Mouse (Mus musculus) liver, embryonic 16.5 days (tissue): ENCODE data around the gene R3hdm4. TPM values are rescaled to one million over a fixed set of nuclear protein-coding genes. Genes with fewer than 3 reads are reported as not detected.

ENCODE experiments used
- ATAC-seq: fragments of 200-750 bp; cut with Nextera tagmentation; 2 replicates; pipeline ENCODE4 v1.8.0; 2017; ENCODE audit warnings: low read depth, mild to moderate bottlenecking, moderate number of reproducible peaks, moderate library complexity
- H3K27ac ChIP-seq: fragments of 300-500 bp; sonication (generic); 2 replicates; pipeline ENCODE4 v1.5.1; 2014; ENCODE audit warnings: mild to moderate bottlenecking, low read length
- H3K27me3 ChIP-seq: fragments of 300-500 bp; sonication (generic); 2 replicates; pipeline ENCODE4 v1.6.1; 2014; ENCODE audit warnings: low read depth, low read length, mixed read lengths; ENCODE audit not compliant: control insufficient read depth, insufficient read depth
- H3K36me3 ChIP-seq: fragments of 300-500 bp; sonication (generic); 2 replicates; pipeline ENCODE4 v1.6.1; 2014; ENCODE audit warnings: mild to moderate bottlenecking; ENCODE audit not compliant: control insufficient read depth, insufficient read depth
- H3K4me1 ChIP-seq: fragments of 300-500 bp; sonication (generic); 2 replicates; pipeline ENCODE4 v1.6.1; 2014; ENCODE audit warnings: low read depth, low read length, mixed read lengths; ENCODE audit not compliant: control insufficient read depth
- H3K4me2 ChIP-seq: fragments of 300-500 bp; sonication (generic); 2 replicates; pipeline ENCODE4 v1.6.1; 2014; ENCODE audit warnings: low read depth, low read length, mixed read lengths
- H3K4me3 ChIP-seq: fragments of 300-500 bp; sonication (generic); 2 replicates; pipeline ENCODE4 v1.5.1; 2014; ENCODE audit warnings: low read depth, mild to moderate bottlenecking, low read length
- H3K9ac ChIP-seq: fragments of 300-500 bp; sonication (generic); 2 replicates; pipeline ENCODE4 v1.6.1; 2014; ENCODE audit warnings: low read depth, low read length
- H3K9me3 ChIP-seq: fragments of 300-500 bp; sonication (generic); replicated peaks from 2 replicates; pipeline ENCODE4 v1.6.1; 2016; ENCODE audit warnings: low read length; ENCODE audit not compliant: control insufficient read depth
- WGBS: fragments of 180-500 bp; shearing (Covaris S2); extraction: QIAGEN DNeasy Blood & Tissue Kit; methylation state at CpG from one replicate; pipeline ENCODE4 v1.1.7; 2014; ENCODE audit not compliant: insufficient replicate concordance; 5-methylcytosine and 5-hydroxymethylcytosine counted together
- polyA plus RNA-seq: library from polyadenylated mRNA; unstranded; fragments of >200 nt; fragmentation: Nextera tagmentation; extraction: Ambion mirVana; gene quantifications from 2 replicates; pipeline ENCODE4 v1.2.1, GENCODE M21; 2015

The R3hdm4 gene
- polyA plus RNA-seq, 1 experiment from 2014 or later, result 49.3 TPM

- no peak for ATAC-seq
- no peaks in the 10 kb centered on the region for H3K36me3 ChIP-seq
- no peak overlapping the region for H3K9ac ChIP-seq
- H3K4me1 ChIP-seq, result peaks cover 49% of the 10 kb centered on the region
- peak overlapping the region; percentile 21; the same call in 1 of the 2 replicates for H3K4me3 ChIP-seq
- peaks cover 62% of the 10 kb centered on the region for H3K27me3 ChIP-seq
- no peak overlapping the region for H3K27ac ChIP-seq
- WGBS, result 9% methylated on average over 34 of the region's 34 CpGs
- peak overlapping the region; percentile 33 for H3K4me2 ChIP-seq
- H3K9me3 ChIP-seq, result no peaks in the 10 kb centered on the region
These were observed 564 bp upstream of the R3hdm4 start for GRCm38 (mm10) chr10:79921572-79921971.

DNA sequence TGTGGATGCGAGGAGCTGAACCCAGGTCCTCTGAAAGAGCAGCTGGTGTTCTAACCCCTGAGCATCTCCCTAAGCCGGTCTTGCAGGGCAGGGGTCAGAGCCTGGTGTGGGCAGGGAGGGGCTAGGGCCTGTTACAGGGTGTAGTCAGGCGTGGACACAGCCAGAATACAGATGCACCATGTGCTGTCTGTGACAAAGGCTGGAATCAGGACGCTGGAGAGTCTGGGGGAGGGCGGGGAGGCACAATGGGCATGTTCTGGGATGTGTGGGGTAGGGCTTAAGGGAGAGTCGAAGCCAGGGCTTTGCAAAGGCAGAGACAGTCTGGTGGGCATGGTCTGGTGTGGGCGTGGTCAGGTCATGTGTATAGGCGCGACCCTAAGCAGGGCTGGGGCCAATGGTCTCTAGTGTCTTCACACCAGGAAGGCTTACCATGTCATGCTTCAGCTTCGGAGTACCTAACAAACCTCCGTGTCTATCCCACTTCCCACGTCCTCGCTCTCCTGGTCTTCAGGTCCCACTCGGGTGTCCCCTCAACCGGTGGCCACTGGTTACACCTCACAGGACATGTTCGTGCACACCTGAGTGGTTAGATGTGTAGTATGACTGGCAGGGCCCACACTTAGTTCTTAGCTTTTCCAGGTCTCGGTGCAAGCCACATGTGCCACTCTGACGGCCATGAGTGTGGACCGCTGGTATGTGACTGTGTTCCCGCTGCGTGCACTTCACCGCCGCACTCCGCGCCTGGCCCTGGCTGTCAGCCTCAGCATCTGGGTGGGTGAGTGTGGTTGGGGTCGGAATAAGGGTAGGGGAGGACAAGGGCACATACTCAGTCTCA lies 735 bp downstream of the R3hdm4 start:
- Histone ChIP-seq H3K9ac (no peak overlapping the region), H3K4me2 (no peak overlapping the region), H3K27ac (no peak overlapping the region), H3K27me3 (peaks cover 62% of the 10 kb centered on the region), H3K4me1 (peaks cover 47% of the 10 kb centered on the region), H3K4me3 (no peak overlapping the region), H3K36me3 (no peaks in the 10 kb centered on the region), H3K9me3 (no peaks in the 10 kb centered on the region)
- ATAC-seq, result no peak
- 26% methylated on average over 26 of the region's 26 CpGs for WGBS

DNA sequence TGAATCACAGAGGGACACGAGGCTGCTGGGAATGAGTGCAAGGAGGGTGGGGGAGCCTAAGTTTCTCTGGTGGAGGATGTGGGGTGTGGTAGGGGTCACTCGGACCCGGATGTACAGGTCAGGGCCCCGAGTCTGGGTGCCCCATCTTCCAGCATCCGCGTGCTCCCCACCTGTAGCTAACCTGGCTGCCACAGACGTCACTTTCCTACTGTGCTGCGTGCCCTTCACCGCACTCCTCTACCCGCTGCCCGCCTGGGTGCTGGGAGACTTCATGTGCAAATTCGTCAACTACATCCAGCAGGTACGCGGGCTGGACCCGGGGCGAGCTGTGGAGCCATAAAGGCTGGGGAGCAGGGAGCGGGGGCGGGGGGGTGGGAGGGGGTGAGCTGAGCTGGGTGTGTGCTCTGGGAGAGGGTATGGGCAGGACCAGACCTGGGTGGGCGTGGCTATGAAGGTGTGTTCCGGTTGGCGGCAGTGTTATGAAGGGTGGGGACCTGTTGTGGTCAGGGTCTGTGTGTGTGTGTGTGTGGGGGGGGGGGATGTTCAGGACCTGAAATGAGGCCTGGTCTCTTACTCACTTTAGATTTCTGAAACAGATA lies 1.7 kb downstream of the R3hdm4 start:
- H3K27me3 ChIP-seq, result peaks cover 62% of the 10 kb centered on the region
- no peak overlapping the region for H3K4me3 ChIP-seq
- no peak for ATAC-seq
- no peaks in the 10 kb centered on the region for H3K9me3 ChIP-seq
- H3K36me3 ChIP-seq, result no peaks in the 10 kb centered on the region
- 0 out of 2 replicates have a peak overlapping the region, but pooled peaks have one; percentile 30 for H3K4me2 ChIP-seq
- no peak overlapping the region for H3K27ac ChIP-seq
- H3K4me1 ChIP-seq, result peaks cover 57% of the 10 kb centered on the region
- 13% methylated on average over 21 of the region's 21 CpGs for WGBS
- H3K9ac ChIP-seq, result no peak overlapping the region

- Histone ChIP-seq H3K4me2 (peak overlapping the region; percentile 17; the same call in 1 of the 2 replicates), H3K4me3 (no peak overlapping the region), H3K9me3 (no peaks in the 10 kb centered on the region), H3K9ac (no peak overlapping the region; the same call in 1 of the 2 replicates), H3K27ac (no peak overlapping the region), H3K27me3 (peaks cover 61% of the 10 kb centered on the region), H3K36me3 (no peaks in the 10 kb centered on the region), H3K4me1 (peaks cover 65% of the 10 kb centered on the region)
- WGBS, result 13% methylated on average over 35 of the region's 35 CpGs
- ATAC-seq, result no peak
These were observed 2.6 kb downstream of the R3hdm4 start for GRCm38 (mm10) chr10:79918231-79919078.

- ATAC-seq, result no peak
- Histone ChIP-seq H3K4me2 (peak overlapping the region; percentile 95), H3K36me3 (no peaks in the 10 kb centered on the region), H3K27ac (no peak overlapping the region), H3K9ac (peak overlapping the region; percentile 89), H3K27me3 (peaks cover 54% of the 10 kb centered on the region), H3K4me1 (peaks cover 68% of the 10 kb centered on the region), H3K9me3 (no peaks in the 10 kb centered on the region), H3K4me3 (peak overlapping the region; percentile 79; the same call in 1 of the 2 replicates)
- WGBS, result 64% methylated on average over 5 of the region's 5 CpGs
These were observed 3.4 kb downstream of the R3hdm4 start for GRCm38 (mm10) chr10:79917532-79918100.

GRCm38 (mm10) chr10:79916808-79917531 lies 4.0 kb downstream of the R3hdm4 start, which contains the start of gene Kiss1r:
TSS of gene Kiss1r (plus strand) at chr10:79916971.
- Histone ChIP-seq H3K9ac (peak within 1 kb of the TSS; percentile 89), H3K4me2 (peak within 1 kb of the TSS; percentile 95), H3K27ac (peak within 1 kb of the TSS; percentile 88), H3K9me3 (no peaks in the 10 kb centered on the region), H3K4me3 (peak within 1 kb of the TSS; percentile 79), H3K27me3 (peaks cover 48% of the 10 kb centered on the region), H3K4me1 (peaks cover 71% of the 10 kb centered on the region), H3K36me3 (no peaks in the 10 kb centered on the region)
- 3% methylated on average over 42 of the region's 42 CpGs for WGBS
- peak; percentile 80 for ATAC-seq

DNA sequence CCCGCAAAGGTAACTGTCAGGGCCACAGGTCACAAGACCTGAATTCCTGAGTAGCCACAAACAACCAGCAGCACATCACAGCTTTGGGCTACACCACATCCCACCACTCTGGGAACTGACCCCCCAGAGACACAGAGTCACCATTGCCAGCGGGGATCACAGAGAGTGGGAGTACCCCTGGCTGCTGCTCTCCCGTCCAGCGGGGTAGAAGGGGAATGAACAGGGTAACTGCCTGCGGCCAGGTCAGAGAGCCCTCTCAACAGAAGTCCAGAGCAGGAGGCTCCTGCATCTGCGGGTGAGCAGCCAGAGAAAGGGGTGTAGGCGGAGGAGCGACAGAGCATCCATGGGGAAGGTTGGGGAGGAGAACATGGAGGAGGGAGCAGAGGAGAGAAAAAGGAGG lies 4.9 kb downstream of the R3hdm4 start:
- H3K9ac ChIP-seq, result peak overlapping the region; percentile 89
- no peak for ATAC-seq
- peak overlapping the region; percentile 88 for H3K27ac ChIP-seq
- H3K4me1 ChIP-seq, result peaks cover 64% of the 10 kb centered on the region
- H3K4me3 ChIP-seq, result peak overlapping the region; percentile 79
- H3K27me3 ChIP-seq, result peaks cover 39% of the 10 kb centered on the region
- no peaks in the 10 kb centered on the region for H3K9me3 ChIP-seq
- H3K36me3 ChIP-seq, result peaks cover 2% of the 10 kb centered on the region; the same call in 1 of the 2 replicates
- H3K4me2 ChIP-seq, result peak overlapping the region; percentile 95
- 11% methylated on average over 8 of the region's 8 CpGs for WGBS
